Mouse (Mus musculus): ENCODE measurements around the gene Ppara.
A peak's percentile ranks its signal among the peaks of the same experiment; 100 is the strongest.

Ppara gene

GRCm38 (mm10) chr15:85807404-85807803 is 72.6 kb downstream of the Ppara start:
- no peak for DNase-seq (ENCODE audit: low read depth)

DNA sequence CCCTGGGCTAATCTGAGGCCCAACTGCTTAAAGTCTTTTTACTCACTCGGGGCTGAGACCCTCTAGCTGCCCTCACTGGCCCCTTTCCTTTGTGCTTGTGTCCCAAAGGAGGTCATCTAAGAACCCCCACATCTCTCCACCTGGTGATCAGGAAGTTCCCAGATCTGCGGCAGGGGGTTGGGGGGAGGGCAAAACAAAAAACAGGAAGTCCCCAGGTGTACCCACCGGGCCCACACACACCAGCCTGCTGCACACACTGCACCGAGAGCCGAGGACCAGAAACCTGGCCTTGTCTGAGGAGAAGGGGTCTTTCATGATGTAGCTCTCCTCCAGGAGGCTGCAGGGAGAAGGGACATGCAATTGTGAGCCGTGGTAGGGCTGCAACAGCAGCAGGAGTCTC is 73.2 kb downstream of the Ppara start:
- no peak for DNase-seq (ENCODE audit: low read depth)

DNA sequence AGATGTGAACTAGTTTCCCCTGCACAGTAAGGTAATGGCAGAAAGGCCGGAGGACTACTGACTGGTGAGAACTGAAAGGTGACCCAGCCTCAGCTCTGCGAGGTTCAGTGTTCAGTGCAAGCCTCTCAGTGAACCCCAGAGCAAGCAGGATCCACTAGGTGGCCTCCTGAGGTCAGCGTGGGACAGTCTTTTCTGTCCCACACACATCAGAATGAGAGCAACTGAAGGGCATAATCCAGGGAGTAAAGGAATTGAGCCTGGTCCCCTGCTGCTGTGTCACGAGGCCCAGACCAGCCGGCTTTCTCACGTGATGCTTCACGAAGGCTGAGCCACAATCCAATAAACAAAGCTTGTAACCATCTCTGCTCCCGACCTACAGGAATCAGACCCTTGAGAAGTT is 73.7 kb downstream of the Ppara start:
- DNase-seq (ENCODE audit: low read depth): no peak

- no peak for DNase-seq (ENCODE audit: low read depth)
Measured at GRCm38 (mm10) chr15:85809091-85809490, 74.3 kb downstream of the Ppara start.

DNA sequence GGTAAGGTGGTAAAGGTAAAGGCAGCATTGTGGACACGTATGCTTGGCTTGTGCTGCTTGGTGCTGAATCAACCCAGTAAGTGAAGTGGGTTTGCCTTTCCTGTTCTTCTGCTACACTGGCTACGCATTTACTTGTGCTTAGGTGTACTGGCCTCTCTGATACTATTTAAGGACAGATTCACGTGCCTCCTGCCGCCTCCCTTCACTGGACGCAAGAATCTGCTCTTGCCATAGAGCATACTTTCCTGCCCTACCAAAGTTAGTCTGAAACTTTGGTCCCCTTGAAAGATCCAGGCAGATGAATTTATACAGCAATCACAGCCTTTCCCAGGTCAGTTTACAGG is 75.7 kb downstream of the Ppara start:
- DNase-seq (ENCODE audit: low read depth): no peak

- no peak for DNase-seq (ENCODE audit: low read depth)
Measured at GRCm38 (mm10) chr15:85810806-85811521, 76.2 kb downstream of the Ppara start.

DNA sequence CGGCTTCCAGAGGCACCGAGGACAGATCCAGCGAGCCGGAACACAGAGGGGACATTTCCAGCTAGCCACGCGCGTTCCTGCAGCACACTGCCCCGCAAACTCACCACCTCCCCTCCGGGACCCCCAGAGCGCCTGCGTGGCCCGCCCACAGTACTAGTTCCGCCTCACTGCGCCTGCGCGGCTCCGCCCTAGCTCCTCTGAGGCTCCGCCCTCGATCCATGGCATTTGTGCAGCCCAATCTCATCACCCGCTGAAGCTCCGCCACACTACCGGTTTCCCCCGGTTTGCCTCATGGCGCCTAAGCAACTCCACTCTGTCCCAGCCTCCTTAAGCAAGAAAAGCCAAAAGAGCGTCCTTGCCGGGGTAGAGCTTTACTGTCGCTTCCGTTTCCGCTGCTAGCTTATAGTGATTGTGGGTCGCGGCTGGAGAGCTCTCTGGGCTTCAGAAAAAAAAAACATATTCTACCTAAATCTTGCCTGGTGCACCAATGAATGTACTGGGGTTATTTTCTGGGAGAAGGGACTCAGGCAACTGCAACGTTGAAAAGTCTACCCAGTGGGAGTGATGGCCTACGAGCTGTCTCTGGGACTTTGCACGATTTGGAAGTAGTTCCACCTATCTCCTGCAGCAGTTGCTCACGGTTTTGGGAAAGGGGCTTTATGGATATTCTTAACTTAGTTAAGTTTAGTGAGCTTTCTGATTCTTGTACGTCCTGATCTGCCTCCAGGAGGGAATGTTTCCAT is 76.9 kb downstream of the Ppara start, which contains the start of gene Cdpf1:
Gene Cdpf1, minus strand, starts transcription at position 163 of the 743 bp plus-strand sequence.
- peak; percentile 96 for DNase-seq (ENCODE audit: low read depth)

DNA sequence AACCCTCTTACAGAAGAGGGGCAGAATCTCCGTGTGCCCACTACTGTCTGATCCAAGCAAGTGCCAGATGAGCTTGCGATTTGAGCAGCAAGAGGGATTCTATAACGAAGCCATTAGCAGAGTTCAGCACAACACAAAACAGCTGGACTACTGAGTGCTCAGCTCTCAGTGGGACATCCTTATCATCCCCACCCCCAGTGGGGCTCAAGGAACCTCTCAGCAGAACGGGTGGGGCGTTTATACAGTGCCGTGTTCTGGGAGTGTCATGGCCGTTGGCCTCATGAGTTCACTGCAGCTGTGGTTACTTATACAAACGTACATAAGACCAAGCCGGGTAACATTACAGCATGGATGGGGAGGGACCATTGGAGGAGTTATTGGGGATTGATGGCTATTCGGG is 78.6 kb downstream of the Ppara start:
- DNase-seq (ENCODE audit: low read depth): no peak

GRCm38 (mm10) chr15:85821203-85822010 is 86.6 kb downstream of the Ppara start, which contains the start of gene Pkdrej:
Pkdrej (minus strand) TSS chr15:85821734.
- DNase-seq (ENCODE audit: low read depth): no peak

- DNase-seq (ENCODE audit: low read depth): no peak
Measured at GRCm38 (mm10) chr15:85822011-85822359, 87.2 kb downstream of the Ppara start.

DNA sequence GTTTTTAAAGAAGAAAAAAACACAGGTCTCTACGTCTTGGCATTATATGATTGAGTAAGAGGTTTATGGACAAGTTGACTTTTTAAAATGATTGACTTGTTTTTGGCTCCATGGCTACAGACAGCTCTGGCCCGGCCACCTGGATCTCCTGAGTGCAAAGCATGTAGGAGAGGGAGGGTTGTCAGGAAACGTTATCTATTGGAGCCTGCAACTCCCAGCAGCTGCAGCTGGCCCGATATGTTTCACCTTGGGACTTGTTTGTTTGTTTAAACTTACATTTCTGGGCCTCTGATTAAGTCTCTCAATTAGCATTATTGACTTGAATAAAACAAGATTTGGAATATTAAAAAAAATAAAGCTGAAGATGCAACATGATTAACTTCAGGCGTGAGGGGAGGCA is 91.9 kb downstream of the Ppara start:
- DNase-seq (ENCODE audit: low read depth): no peak

DNA sequence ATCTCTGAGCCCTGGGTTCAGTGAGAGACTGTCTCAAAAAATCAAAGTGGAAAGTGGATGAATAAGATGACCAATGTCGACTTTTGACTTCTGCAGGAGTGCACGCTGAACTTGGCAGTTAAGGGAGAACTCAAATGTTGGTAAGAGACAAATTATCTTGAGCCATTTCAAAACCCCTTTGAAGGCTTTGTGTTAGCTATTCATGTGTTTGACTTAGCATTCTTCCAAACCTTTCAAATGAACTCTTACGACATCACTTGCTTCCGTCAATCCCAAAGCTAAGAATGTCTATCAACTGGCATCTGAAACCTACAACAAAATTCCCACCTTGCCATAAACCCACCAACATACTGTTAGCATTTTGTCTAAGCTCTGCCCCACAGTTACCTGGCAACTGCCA is 93.3 kb downstream of the Ppara start:
- no peak for DNase-seq (ENCODE audit: low read depth)

DNA sequence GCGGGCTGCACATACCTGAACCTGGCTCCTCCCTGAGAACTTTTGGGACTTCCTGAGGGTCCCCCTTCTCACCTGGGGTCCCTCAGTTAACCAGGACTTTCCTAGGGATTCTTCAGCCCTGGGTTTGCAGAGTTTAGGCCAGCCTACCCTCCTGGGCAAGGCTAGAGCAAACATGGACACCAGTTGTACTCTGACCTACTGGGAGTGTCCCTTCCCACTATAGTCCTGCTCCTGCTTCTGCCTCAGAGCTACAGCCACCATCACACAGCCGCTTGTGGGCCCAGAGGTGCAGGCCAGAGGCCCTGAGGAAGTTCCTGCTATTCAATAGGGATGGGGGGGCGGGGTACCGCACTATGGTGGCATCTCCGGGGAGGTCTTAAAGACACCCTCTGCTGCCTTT is 94.7 kb downstream of the Ppara start:
- no peak for DNase-seq (ENCODE audit: low read depth)

DNA sequence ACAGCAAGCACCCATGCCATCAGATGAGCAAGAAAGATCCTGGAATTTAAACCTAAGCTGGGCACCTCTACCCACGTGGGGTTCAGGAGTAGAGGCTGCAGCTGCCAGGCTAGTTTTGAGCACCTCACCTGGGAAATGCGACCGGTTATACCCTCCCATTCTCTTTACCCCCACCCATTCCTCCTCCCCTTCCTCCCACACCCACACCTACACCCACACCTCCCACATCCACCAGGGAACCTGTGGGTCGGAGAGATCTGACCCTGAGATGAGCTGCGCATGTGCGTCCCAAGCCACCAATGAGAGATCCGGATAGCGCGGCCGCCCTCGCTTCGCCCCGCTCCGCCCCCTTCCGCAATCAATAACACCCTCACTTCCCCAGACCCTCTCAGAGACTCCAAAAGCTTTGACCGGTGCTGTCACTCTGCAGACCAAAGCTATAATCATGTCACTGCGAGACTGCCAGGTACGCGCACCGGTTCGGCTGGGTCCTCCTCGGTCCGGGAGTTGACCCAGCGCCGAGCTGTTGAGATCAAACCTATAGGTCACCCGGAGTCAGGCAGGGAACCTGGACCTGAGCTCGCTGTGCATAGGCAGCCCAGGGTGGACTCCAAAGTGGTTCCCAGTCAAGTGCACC is 97.3 kb downstream of the Ppara start, which contains the start of gene Ttc38:
Gene Ttc38, plus strand, starts transcription at position 353 of the 637 bp plus-strand sequence.
- peak; percentile 71 for DNase-seq (ENCODE audit: low read depth)

DNA sequence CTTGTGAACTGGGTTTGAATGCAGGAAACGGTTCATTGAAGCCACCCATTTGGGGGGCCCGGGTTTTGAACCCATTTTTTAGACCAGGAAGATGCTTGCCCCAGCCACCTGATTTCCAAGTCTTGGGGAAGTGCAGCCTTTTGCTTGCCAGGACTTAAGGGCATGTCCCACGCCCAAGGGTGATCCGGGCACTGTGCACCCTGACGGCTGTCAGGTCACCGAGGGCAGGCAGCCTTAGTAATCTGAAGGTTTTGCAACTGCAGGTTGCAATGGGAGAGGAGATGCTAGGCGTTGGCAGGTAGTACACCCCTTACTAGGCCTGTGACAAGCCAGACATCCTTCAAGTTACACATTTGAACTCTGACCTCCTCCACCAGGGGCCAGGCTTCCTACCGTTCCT is 97.8 kb downstream of the Ppara start:
- DNase-seq (ENCODE audit: low read depth): no peak

DNA sequence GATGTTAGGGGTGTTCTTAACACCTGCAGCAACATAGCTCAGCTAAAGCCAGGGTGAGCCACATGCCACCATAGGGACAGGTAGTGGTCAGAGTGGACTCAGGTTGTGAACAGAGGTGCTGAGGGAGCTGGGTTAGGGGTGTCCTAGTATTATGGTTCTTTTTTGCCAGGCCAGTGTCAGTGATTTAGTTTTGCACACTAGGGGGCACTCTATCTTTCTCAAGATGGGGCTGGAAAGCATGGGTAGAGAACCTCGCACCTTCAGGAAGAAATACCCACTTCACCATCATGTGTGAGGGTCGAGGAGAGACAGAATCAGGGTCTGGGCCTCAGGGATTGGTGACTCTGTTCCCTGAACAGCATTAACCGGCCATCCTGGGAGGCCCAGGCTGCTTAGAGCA is 100.6 kb downstream of the Ppara start:
- DNase-seq (ENCODE audit: low read depth): no peak

DNA sequence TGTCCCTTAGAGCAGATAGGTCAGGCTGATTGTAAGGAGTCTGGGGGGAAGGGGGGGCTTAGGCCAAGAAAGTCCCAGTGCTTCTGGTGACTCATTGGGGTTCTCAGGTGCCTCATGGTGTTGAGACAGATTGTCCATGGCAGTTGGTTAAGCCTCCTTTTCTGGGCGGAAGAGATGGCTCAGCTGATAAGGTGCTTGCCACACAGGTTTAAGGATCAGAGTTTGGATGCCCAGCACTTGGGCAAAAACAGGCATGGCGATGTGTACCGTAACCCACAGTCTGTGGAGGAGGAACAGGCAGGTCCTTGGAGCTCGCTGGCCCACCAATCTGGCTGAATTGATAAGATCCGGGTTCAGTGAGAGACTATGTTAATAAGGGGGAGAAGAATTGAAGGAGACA is 102.1 kb downstream of the Ppara start:
- no peak for DNase-seq (ENCODE audit: low read depth)

DNA sequence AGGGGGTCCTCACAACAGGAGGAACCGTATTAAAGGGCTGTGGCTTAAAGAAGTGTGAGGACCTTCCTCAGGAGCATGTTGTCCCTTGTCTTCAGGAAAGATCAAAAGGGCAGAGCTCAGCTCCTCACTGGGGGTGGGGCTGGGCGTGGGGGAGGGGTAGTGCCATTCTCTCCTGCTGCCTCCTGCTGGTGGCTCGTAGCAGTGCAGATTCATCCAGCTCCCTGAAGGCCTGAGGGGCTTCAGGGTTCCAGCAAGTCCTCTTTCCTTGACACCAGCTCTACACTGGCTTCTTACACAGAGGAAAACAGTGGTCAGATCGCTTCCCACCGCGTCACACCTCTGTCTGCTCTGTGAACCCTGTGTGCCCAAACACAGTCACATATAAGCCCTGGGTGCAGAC is 106.2 kb downstream of the Ppara start:
- DNase-seq (ENCODE audit: low read depth): no peak

DNA sequence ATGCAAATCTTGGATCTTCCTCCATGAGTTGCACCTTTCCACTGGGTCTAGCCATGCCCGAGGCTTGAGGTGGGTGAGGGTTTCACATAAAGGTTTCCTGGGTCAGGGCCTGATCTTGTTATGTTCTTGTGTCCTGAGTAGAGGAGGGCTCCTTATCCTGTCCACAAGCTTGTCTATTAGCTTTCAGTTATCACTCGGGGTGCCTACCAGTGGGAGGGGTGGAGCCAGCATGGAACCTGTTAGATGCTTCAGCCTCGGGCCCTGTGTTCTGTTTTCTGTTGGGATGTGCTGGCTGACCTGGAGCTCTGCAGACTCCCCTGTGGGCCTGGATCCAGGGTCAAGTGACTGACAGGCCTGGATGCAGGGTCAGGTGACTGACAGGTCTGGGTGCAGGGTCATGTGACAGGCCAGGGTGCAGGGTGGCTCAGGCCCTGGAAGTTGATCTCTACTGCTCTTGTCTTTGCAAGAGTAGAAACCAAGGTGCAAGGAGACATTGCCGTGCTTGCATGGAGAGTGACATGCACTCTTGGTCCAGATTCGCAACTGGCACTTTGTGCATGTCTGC is 107.1 kb downstream of the Ppara start:
- DNase-seq (ENCODE audit: low read depth): no peak

DNA sequence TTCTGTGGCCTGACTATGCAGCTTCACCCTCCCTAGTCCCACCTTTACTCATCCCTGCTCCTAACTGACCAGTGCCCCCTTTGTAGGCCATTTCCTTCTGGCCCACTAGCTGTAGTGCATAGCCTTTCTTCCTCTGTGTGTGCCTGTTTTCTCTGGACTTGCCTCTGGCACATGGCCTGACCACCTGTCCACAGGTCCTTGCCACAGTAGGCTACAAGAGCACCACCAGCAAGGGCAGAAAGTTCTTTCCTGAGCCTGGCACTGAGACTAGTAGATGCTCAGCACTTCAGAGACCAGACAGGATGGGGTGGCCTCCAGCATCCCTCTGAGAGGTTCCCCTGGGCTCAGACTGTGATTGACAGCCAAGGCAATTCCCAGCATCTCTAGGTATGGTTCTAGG is 110.3 kb downstream of the Ppara start:
- no peak for DNase-seq (ENCODE audit: low read depth)

GRCm38 (mm10) chr15:85851656-85852392 is 117.0 kb downstream of the Ppara start:
- DNase-seq (ENCODE audit: low read depth): no peak
